Mouse (Mus musculus) liver, embryonic 15.5 days (tissue): ENCODE results near the gene Il16. TPM values are rescaled to one million over a fixed set of nuclear protein-coding genes. Genes with fewer than 3 reads are reported as not detected.

Source experiments
- ATAC-seq: fragments of 200-750 bp; cut with Nextera tagmentation; 2 replicates; pipeline ENCODE4 v1.8.0; 2017; ENCODE audit warnings: moderate number of reproducible peaks, mild to moderate bottlenecking, moderate library complexity; ENCODE audit not compliant: insufficient read depth
- H3K27ac ChIP-seq: fragments of 300-500 bp; sonication (generic); replicated peaks from 2 replicates; pipeline ENCODE4 v1.5.1; 2015; ENCODE audit warnings: mild to moderate bottlenecking, inconsistent platforms
- H3K27me3 ChIP-seq: fragments of 300-500 bp; sonication (generic); 2 replicates; pipeline ENCODE4 v1.6.1; 2015; ENCODE audit warnings: mild to moderate bottlenecking, inconsistent platforms
- H3K36me3 ChIP-seq: fragments of 300-500 bp; sonication (generic); replicated peaks from 2 replicates; pipeline ENCODE4 v1.6.1; 2015; ENCODE audit warnings: moderate library complexity, mild to moderate bottlenecking, inconsistent platforms
- H3K4me1 ChIP-seq: fragments of 300-500 bp; sonication (generic); replicated peaks from 2 replicates; pipeline ENCODE4 v1.6.1; 2015; ENCODE audit warnings: inconsistent platforms
- H3K4me2 ChIP-seq: fragments of 300-500 bp; sonication (generic); 2 replicates; pipeline ENCODE4 v1.6.1; 2015; ENCODE audit warnings: moderate library complexity, mild to moderate bottlenecking, inconsistent platforms
- H3K4me3 ChIP-seq: fragments of 300-500 bp; sonication (generic); replicated peaks from 2 replicates; pipeline ENCODE4 v1.5.1; 2015; ENCODE audit warnings: mild to moderate bottlenecking, inconsistent platforms
- H3K9ac ChIP-seq: fragments of 300-500 bp; sonication (generic); 2 replicates; pipeline ENCODE4 v1.6.1; 2015; ENCODE audit warnings: moderate library complexity, mild to moderate bottlenecking, inconsistent platforms
- H3K9me3 ChIP-seq: fragments of 300-500 bp; sonication (generic); replicated peaks from 2 replicates; pipeline ENCODE4 v1.6.1; 2016; ENCODE audit warnings: inconsistent platforms
- WGBS: fragments of 180-500 bp; shearing (Covaris S2); methylation state at CpG from one replicate; pipeline ENCODE4 v1.1.7; 2015; ENCODE audit warnings: mixed read lengths; ENCODE audit not compliant: insufficient replicate concordance; 5-methylcytosine and 5-hydroxymethylcytosine counted together
- polyA plus RNA-seq: library from polyadenylated mRNA; unstranded; fragments of >200 nt; fragmentation: Nextera tagmentation; extraction: Ambion mirVana; gene quantifications from 2 replicates; pipeline ENCODE4 v1.2.1, GENCODE M21; 2015

Il16 gene
- polyA plus RNA-seq, 1 experiment from 2014 or later: 6.2 TPM

DNA sequence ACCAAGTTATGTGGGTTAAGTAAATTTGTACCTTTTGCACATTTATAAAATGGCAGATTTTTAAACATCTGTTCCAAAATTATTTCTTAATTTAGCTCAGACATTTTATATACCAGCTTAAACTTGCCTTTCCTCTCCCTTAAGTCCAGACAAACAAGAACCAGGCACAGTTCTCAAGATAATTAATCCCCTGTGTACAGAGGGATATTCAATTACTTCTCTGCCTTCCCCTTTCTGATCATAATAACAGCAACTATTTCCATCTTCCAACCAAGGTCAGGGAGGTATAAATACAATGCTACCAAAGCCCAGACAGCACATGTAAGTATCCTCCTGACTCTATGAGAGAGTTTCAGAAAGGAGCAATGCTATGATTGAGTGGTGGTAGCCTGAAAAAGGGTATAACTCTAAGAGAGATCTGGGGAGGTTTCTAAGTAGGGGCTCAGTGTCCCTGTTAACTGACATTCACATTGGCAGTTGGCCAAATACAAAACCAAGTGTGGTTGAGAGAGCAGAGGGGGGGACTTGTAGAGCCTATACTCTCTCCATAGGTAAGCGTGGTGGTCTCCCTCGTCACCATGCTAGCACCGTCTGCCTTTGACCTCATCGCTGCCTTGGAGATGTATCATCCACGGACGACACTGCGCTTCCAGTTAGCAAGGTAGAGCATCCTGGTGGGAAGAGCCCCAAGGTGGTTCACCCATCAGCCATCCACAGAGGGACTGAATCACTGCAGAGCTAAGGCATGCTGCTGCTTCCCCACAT is 141.2 kb downstream of the Il16 start:
- H3K27me3 ChIP-seq: no peaks in the 10 kb centered on the region
- H3K9ac ChIP-seq: no peak overlapping the region
- no peaks in the 10 kb centered on the region for H3K9me3 ChIP-seq
- 79% methylated on average over 7 of the region's 7 CpGs for WGBS
- H3K4me2 ChIP-seq: no peak overlapping the region
- no peak overlapping the region for H3K27ac ChIP-seq
- ATAC-seq: no peak
- no peak overlapping the region for H3K4me3 ChIP-seq
- H3K36me3 ChIP-seq: no peaks in the 10 kb centered on the region
- 0 out of 2 replicates have a peak, but pooled peaks cover 5% of the 10 kb centered on the region for H3K4me1 ChIP-seq

- Histone ChIP-seq H3K36me3 (no peaks in the 10 kb centered on the region), H3K9ac (no peak overlapping the region), H3K27me3 (no peaks in the 10 kb centered on the region), H3K4me1 (0 out of 2 replicates have a peak, but pooled peaks cover 6% of the 10 kb centered on the region), H3K4me2 (no peak overlapping the region), H3K4me3 (no peak overlapping the region), H3K27ac (no peak overlapping the region), H3K9me3 (no peaks in the 10 kb centered on the region)
- no peak for ATAC-seq
- WGBS: 35% methylated on average over 8 of the region's 8 CpGs
Observed at GRCm38 (mm10) chr7:83599913-83600286, 145.6 kb downstream of the Il16 start.

DNA sequence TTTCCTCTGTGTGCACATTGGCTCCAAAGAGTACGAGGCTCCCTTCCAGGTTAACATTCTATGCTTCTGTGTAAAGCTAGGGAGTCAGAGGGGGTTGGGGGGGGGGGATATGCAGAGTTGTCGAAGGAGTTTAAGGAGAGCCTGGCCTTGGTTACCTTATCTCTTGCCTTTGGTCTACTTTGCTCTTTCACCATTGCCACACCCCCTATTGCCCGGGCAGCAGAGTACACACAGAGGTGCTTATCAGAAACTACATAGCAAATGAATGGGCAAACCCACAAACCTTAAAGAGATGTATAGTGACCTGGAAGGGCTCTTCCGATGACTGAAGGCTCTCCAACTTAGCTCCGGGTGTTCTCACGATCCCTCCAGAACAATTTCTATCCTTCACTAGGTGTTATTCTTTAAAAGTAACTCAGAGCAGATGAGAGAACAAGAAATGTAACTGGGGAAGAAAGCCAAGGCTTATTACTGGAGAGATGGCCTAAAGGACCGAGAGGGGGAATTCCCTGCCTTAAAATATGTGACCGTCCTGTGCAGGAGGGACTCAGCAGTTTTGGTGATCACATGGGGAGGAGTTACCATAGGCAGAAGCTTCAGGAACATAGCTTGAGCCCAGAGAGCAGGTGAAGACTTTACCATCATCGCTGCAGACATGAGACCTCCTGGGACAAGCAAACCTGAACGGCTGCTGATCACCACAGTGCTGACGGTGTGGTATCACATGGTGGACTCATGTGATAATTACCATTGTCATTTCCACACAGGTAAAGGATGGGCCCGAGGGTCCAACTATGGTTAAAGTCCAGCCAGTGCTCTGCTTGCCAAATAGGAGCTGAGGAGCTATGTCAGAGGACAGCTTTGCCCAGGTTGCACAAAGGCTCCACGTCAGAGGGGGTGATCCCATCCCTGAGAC is 146.3 kb downstream of the Il16 start:
- H3K27me3 ChIP-seq: no peaks in the 10 kb centered on the region
- 44% methylated on average over 13 of the region's 13 CpGs for WGBS
- H3K9me3 ChIP-seq: no peaks in the 10 kb centered on the region
- 0 out of 2 replicates have a peak, but pooled peaks cover 6% of the 10 kb centered on the region for H3K4me1 ChIP-seq
- no peaks in the 10 kb centered on the region for H3K36me3 ChIP-seq
- no peak for ATAC-seq
- H3K9ac ChIP-seq: no peak overlapping the region
- H3K4me2 ChIP-seq: no peak overlapping the region
- no peak overlapping the region for H3K27ac ChIP-seq
- no peak overlapping the region for H3K4me3 ChIP-seq

DNA sequence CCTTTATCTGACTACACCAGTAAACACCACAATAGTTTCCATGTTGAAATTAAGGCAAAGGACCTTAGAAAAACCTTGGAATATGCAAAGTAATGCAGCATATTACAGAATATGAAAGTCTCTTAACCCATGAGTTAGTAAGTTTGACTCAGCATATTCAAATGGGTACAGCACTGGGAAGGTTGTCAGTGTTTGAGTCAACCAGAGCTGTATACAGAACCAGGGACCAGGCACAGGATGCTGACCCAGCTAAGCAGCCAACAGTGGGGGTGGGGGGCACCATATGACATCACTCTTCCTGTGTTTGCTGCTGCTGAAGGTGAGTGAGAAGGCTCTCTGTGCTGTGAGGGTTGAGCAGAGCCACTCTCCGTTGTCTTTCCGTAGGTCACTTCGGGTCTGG is 148.5 kb downstream of the Il16 start:
- H3K4me3 ChIP-seq: no peak overlapping the region
- WGBS: 75% methylated on average over 3 of the region's 3 CpGs
- H3K36me3 ChIP-seq: no peaks in the 10 kb centered on the region
- H3K9me3 ChIP-seq: no peaks in the 10 kb centered on the region
- H3K9ac ChIP-seq: no peak overlapping the region
- H3K4me1 ChIP-seq: 0 out of 2 replicates have a peak, but pooled peaks cover 6% of the 10 kb centered on the region
- no peaks in the 10 kb centered on the region for H3K27me3 ChIP-seq
- no peak overlapping the region for H3K27ac ChIP-seq
- H3K4me2 ChIP-seq: no peak overlapping the region
- no peak for ATAC-seq

DNA sequence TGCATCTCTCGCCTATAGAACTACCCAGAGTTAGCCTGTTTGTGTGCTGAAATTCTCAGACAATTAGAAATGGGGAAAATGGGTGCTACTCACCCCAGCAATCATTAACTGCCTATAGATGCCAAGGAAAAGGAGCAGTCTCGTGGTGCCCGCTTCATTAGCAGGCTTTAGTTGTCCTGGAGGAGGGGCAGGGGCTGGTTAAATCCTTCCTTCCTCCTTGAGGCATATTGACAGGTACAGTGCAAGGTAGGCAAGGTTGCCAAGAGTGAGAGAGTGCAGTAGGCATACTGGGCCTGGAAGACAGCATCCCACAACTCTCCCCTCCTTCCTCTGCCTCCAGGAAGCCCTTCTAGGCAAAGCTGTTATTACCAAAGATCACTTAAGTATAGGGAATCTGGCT is 151.5 kb downstream of the Il16 start:
- 54% methylated on average over 3 of the region's 3 CpGs for WGBS
- Histone ChIP-seq H3K9me3 (no peaks in the 10 kb centered on the region), H3K9ac (no peak overlapping the region), H3K4me3 (no peak overlapping the region), H3K27ac (no peak overlapping the region), H3K36me3 (no peaks in the 10 kb centered on the region), H3K4me1 (no peaks in the 10 kb centered on the region), H3K4me2 (no peak overlapping the region), H3K27me3 (no peaks in the 10 kb centered on the region)
- ATAC-seq: no peak

Other genes with a start within 250 kb of the Il16 start
- 0.18 and 0.23 TPM in 2 replicates for gene Tmc3, start 160.8 kb downstream of the Il16 start, polyA plus RNA-seq
- gene Stard5, start 113.8 kb downstream of the Il16 start, polyA plus RNA-seq: 14.4 and 18.8 TPM in 2 replicates
- gene Cfap161, start 49.2 kb upstream of the Il16 start, polyA plus RNA-seq: not detected in 2 replicates
- 11.1 and 13.4 TPM in 2 replicates for gene Tlnrd1, start 138.6 kb upstream of the Il16 start, polyA plus RNA-seq
- gene Mesd, start 138.7 kb upstream of the Il16 start, polyA plus RNA-seq: 41.7 and 46.9 TPM in 2 replicates